Mouse (Mus musculus) hindlimb bud, embryonic 11.5 days (tissue): ENCODE data around the gene Lingo4.

Source experiments
- DNase-seq: peaks from one replicate; pipeline ENCODE4 v3.0.0-alpha.2; 2012; ENCODE audit warnings: low read depth, low spot score; ENCODE audit errors: extremely low spot score

The Lingo4 gene

GRCm38 (mm10) chr3:94398217-94398616 lies at the start of gene Lingo4:
TSS of gene Lingo4 (plus strand) at chr3:94398517.
- no peak for DNase-seq

- no peak for DNase-seq
Measured at GRCm38 (mm10) chr3:94360812-94361211, 37.5 kb upstream of the Lingo4 start.

- DNase-seq, result no peak
Measured at GRCm38 (mm10) chr3:94362138-94362537, 36.2 kb upstream of the Lingo4 start, which contains the start of gene C2cd4d. TSS of gene C2cd4d (plus strand) at chr3:94362438.

GRCm38 (mm10) chr3:94363291-94364153 lies 34.8 kb upstream of the Lingo4 start:
- no peak for DNase-seq

- DNase-seq, result no peak
Measured at GRCm38 (mm10) chr3:94364154-94364526, 34.2 kb upstream of the Lingo4 start.

GRCm38 (mm10) chr3:94366761-94367160 lies 31.6 kb upstream of the Lingo4 start:
- peak; percentile 77 for DNase-seq

- no peak for DNase-seq
Measured at GRCm38 (mm10) chr3:94367511-94367910, 30.8 kb upstream of the Lingo4 start.

- no peak for DNase-seq
Measured at GRCm38 (mm10) chr3:94368631-94369030, 29.7 kb upstream of the Lingo4 start.

- DNase-seq, result no peak
Measured at GRCm38 (mm10) chr3:94369709-94370108, 28.6 kb upstream of the Lingo4 start.

GRCm38 (mm10) chr3:94371637-94372036 lies 26.7 kb upstream of the Lingo4 start:
- DNase-seq, result no peak

- no peak for DNase-seq
Measured at GRCm38 (mm10) chr3:94372038-94372437, 26.3 kb upstream of the Lingo4 start.

- no peak for DNase-seq
Measured at GRCm38 (mm10) chr3:94372641-94373040, 25.7 kb upstream of the Lingo4 start, which contains the start of gene Rorc. TSS of gene Rorc (plus strand) at chr3:94372794.

GRCm38 (mm10) chr3:94373090-94373489 lies 25.2 kb upstream of the Lingo4 start:
- DNase-seq, result no peak

GRCm38 (mm10) chr3:94373597-94374011 lies 24.7 kb upstream of the Lingo4 start:
- DNase-seq, result no peak

- DNase-seq, result no peak
Measured at GRCm38 (mm10) chr3:94374636-94375035, 23.7 kb upstream of the Lingo4 start.

- DNase-seq, result no peak
Measured at GRCm38 (mm10) chr3:94375146-94375545, 23.2 kb upstream of the Lingo4 start.

GRCm38 (mm10) chr3:94375861-94376260 lies 22.5 kb upstream of the Lingo4 start:
- no peak for DNase-seq

GRCm38 (mm10) chr3:94377028-94377923 lies 21.0 kb upstream of the Lingo4 start:
- DNase-seq, result no peak

- DNase-seq, result no peak
Measured at GRCm38 (mm10) chr3:94379831-94380510, 18.3 kb upstream of the Lingo4 start.

GRCm38 (mm10) chr3:94382308-94382707 lies 16.0 kb upstream of the Lingo4 start:
- no peak for DNase-seq

- no peak for DNase-seq
Measured at GRCm38 (mm10) chr3:94383476-94383875, 14.8 kb upstream of the Lingo4 start.
